Mouse (Mus musculus) neutrophil, adult 5-6 weeks (primary cell): ENCODE measurements around the gene Olfr315. TPM values are rescaled to one million over a fixed set of nuclear protein-coding genes. Genes with fewer than 3 reads are reported as not detected.
"Not testable (repeated sequence)": the region's sequence is repeated elsewhere in the genome, so short reads cannot be mapped to it uniquely, and the experiment has no call there.

ENCODE experiments used
- ATAC-seq: fragments of 151-379, 151-347 bp; 2 replicates; pipeline ENCODE4 v1.8.0; 2017; ENCODE audit warnings: mild to moderate bottlenecking, moderate TSS enrichment; ENCODE audit not compliant: insufficient number of reproducible peaks, poor library complexity, low FRiP score, severe bottlenecking; ENCODE audit errors: extremely low read depth
- total RNA-seq: library from RNA; stranded (forward); fragments of 200-1000 nt; gene quantifications from 2 replicates; pipeline ENCODE4 v1.2.3, GENCODE M21; 2017

Gene Olfr315
- total RNA-seq, 1 experiment from 2014 or later, result not detected

- no peak for ATAC-seq
These were observed 31.4 kb downstream of the Olfr315 start for GRCm38 (mm10) chr11:58804393-58804792.

- ATAC-seq, result no peak
These were observed 39.0 kb downstream of the Olfr315 start for GRCm38 (mm10) chr11:58812001-58812400.

GRCm38 (mm10) chr11:58814700-58815099 lies 41.7 kb downstream of the Olfr315 start, which contains the start of gene Olfr313:
Gene Olfr313, plus strand, starts transcription at chr11:58815000.
- not testable (repeated sequence) for ATAC-seq

- ATAC-seq, result no peak
These were observed 42.7 kb downstream of the Olfr315 start for GRCm38 (mm10) chr11:58815676-58816075.

- not testable (repeated sequence) for ATAC-seq
These were observed 55.9 kb downstream of the Olfr315 start, which contains the start of gene Olfr312 for GRCm38 (mm10) chr11:58828937-58829336. Gene Olfr312, plus strand, starts transcription at chr11:58829237.

GRCm38 (mm10) chr11:58829764-58830163 lies 56.8 kb downstream of the Olfr315 start:
- no peak for ATAC-seq

Other genes with a start within 250 kb of the Olfr315 start
- gene Olfr330, start 238.4 kb upstream of the Olfr315 start, total RNA-seq, result not detected in 2 replicates
- not detected in 2 replicates for gene Olfr329-ps, start 226.8 kb upstream of the Olfr315 start, total RNA-seq
- 0.12 TPM in 1 of 2 replicates, not detected in the other for gene Olfr328, start 217.6 kb upstream of the Olfr315 start, total RNA-seq
- not detected in 2 replicates for gene Olfr224, start 202.6 kb upstream of the Olfr315 start, total RNA-seq
- not detected in 2 replicates for gene Olfr325, start 195.5 kb upstream of the Olfr315 start, total RNA-seq
- gene Olfr324, start 178.1 kb upstream of the Olfr315 start, total RNA-seq, result not detected in 2 replicates
- gene 2210407C18Rik, start 157.1 kb upstream of the Olfr315 start, total RNA-seq, result not detected in 2 replicates
- gene Olfr323, start 142.7 kb upstream of the Olfr315 start, total RNA-seq, result not detected in 2 replicates
- gene Trim58, start 132.7 kb upstream of the Olfr315 start, total RNA-seq, result 0.35 and 0.49 TPM in 2 replicates
- not detected in 2 replicates for gene Olfr322, start 114.4 kb upstream of the Olfr315 start, total RNA-seq
- gene Olfr320, start 92.1 kb upstream of the Olfr315 start, total RNA-seq, result not detected in 2 replicates
- gene Olfr319, start 74.0 kb upstream of the Olfr315 start, total RNA-seq, result not detected in 2 replicates
- 0.23 TPM in 1 of 2 replicates, not detected in the other for gene Olfr318, start 49.2 kb upstream of the Olfr315 start, total RNA-seq
- not detected in 2 replicates for gene Olfr317, start 34.0 kb upstream of the Olfr315 start, total RNA-seq
- gene Olfr316, start 20.5 kb upstream of the Olfr315 start, total RNA-seq, result not detected in 2 replicates
- gene Olfr314, start 9.8 kb downstream of the Olfr315 start, total RNA-seq, result not detected in 2 replicates
- not detected in 2 replicates for gene Fam183b, start 28.8 kb downstream of the Olfr315 start, total RNA-seq
- gene Olfr313, start 41.8 kb downstream of the Olfr315 start, total RNA-seq, result not detected in 2 replicates
- gene Olfr312, start 56.0 kb downstream of the Olfr315 start, total RNA-seq, result not detected in 2 replicates
- not detected in 2 replicates for gene Olfr311, start 66.1 kb downstream of the Olfr315 start, total RNA-seq
- gene Gm12258, start 74.0 kb downstream of the Olfr315 start, total RNA-seq, result 12.1 and 16.8 TPM in 2 replicates
- gene 2810021J22Rik, start 94.0 kb downstream of the Olfr315 start, total RNA-seq, result 7.9 and 8.8 TPM in 2 replicates
- gene Zfp39, start 131.0 kb downstream of the Olfr315 start, total RNA-seq, result 14.6 and 14.7 TPM in 2 replicates
- 0.23 and 0.61 TPM in 2 replicates for gene Btnl10, start 144.7 kb downstream of the Olfr315 start, total RNA-seq
- 60.8 and 72.2 TPM in 2 replicates for gene Rnf187, start 165.7 kb downstream of the Olfr315 start, total RNA-seq
- gene Hist3h2ba, start 175.7 kb downstream of the Olfr315 start, total RNA-seq, result 3.7 and 8.1 TPM in 2 replicates
- gene Hist3h2a, start 181.5 kb downstream of the Olfr315 start, total RNA-seq, result 65.3 TPM in 2 replicates
- gene Trim17, start 181.5 kb downstream of the Olfr315 start, total RNA-seq, result 0.12 and 0.35 TPM in 2 replicates
- 106 and 107 TPM in 2 replicates for gene Trim11, start 204.9 kb downstream of the Olfr315 start, total RNA-seq